Mouse (Mus musculus): ENCODE results near the gene AW549877. TPM values are rescaled to one million over a fixed set of nuclear protein-coding genes. Genes with fewer than 3 reads are reported as not detected.

Gene AW549877
- polyA plus RNA-seq (2014; fragmentation: Nextera tagmentation; extraction: Ambion mirVana), result 65.5 and 72.7 TPM in 2 replicates

GRCm38 (mm10) chr15:3995448-3996266, at the start of gene AW549877:
Gene AW549877 (minus strand): TSS chr15:3995744.
- peak within 1 kb of the TSS; percentile 56 for H3K4me2 ChIP-seq
- H3K4me3 ChIP-seq (ENCODE audit: low read depth, low read length), result peak within 1 kb of the TSS; percentile 59
- WGBS, result under 1% methylated on average over 61 of the region's 61 CpGs
- peaks cover 5% of the 10 kb centered on the region for H3K36me3 ChIP-seq (ENCODE audit: control insufficient read depth, insufficient read depth, low read length)
- no peaks in the 10 kb centered on the region for H3K27me3 ChIP-seq (ENCODE audit: control insufficient read depth, insufficient read depth, low read length)
- no peaks in the 10 kb centered on the region for H3K9me3 ChIP-seq (ENCODE audit: control insufficient read depth, low read length)
- peak within 1 kb of the TSS; percentile 82 for H3K9ac ChIP-seq (ENCODE audit: low read length)
- ATAC-seq (ENCODE audit: low FRiP score) (peak; percentile 99), DNase-seq (ENCODE audit: low spot score, missing footprints) (peak; percentile 99)
- H3K27ac ChIP-seq (ENCODE audit: low read depth, low read length), result peak within 1 kb of the TSS; percentile 76
- H3K4me1 ChIP-seq (ENCODE audit: control insufficient read depth, insufficient read depth, low read length), result peaks cover 4% of the 10 kb centered on the region

GRCm38 (mm10) chr15:4043032-4043471, 47.5 kb upstream of the AW549877 start:
- peak; percentile 85 for DNase-seq (ENCODE audit: low spot score, missing footprints)
- no peak overlapping the region for H3K9ac ChIP-seq (ENCODE audit: low read length)
- no peaks in the 10 kb centered on the region for H3K4me1 ChIP-seq (ENCODE audit: control insufficient read depth, insufficient read depth, low read length)
- H3K27ac ChIP-seq (ENCODE audit: low read depth, low read length), result no peak overlapping the region
- 34% methylated on average over 4 of the region's 4 CpGs for WGBS
- ATAC-seq (ENCODE audit: low FRiP score), result peak; percentile 62; the same call in 1 of the 2 replicates
- H3K9me3 ChIP-seq (ENCODE audit: control insufficient read depth, low read length), result no peaks in the 10 kb centered on the region
- no peaks in the 10 kb centered on the region; the same call in 1 of the 2 replicates for H3K36me3 ChIP-seq (ENCODE audit: control insufficient read depth, insufficient read depth, low read length)
- no peak overlapping the region for H3K4me3 ChIP-seq (ENCODE audit: low read depth, low read length)
- no peak overlapping the region for H3K4me2 ChIP-seq
- no peaks in the 10 kb centered on the region for H3K27me3 ChIP-seq (ENCODE audit: control insufficient read depth, insufficient read depth, low read length)

GRCm38 (mm10) chr15:4042423-4042822, 46.9 kb upstream of the AW549877 start:
- no peaks in the 10 kb centered on the region for H3K27me3 ChIP-seq (ENCODE audit: control insufficient read depth, insufficient read depth, low read length)
- no peaks in the 10 kb centered on the region for H3K4me1 ChIP-seq (ENCODE audit: control insufficient read depth, insufficient read depth, low read length)
- 75% methylated on average over 3 of the region's 3 CpGs for WGBS
- H3K9ac ChIP-seq (ENCODE audit: low read length), result no peak overlapping the region
- no peak overlapping the region for H3K27ac ChIP-seq (ENCODE audit: low read depth, low read length)
- no peak for ATAC-seq (ENCODE audit: low FRiP score)
- H3K9me3 ChIP-seq (ENCODE audit: control insufficient read depth, low read length), result no peaks in the 10 kb centered on the region
- no peak overlapping the region for H3K4me3 ChIP-seq (ENCODE audit: low read depth, low read length)
- peaks cover 2% of the 10 kb centered on the region; the same call in 1 of the 2 replicates for H3K36me3 ChIP-seq (ENCODE audit: control insufficient read depth, insufficient read depth, low read length)
- H3K4me2 ChIP-seq, result no peak overlapping the region
- no peak for DNase-seq (ENCODE audit: low spot score, missing footprints)

- no peaks in the 10 kb centered on the region for H3K9me3 ChIP-seq (ENCODE audit: control insufficient read depth, low read length)
- WGBS, result 88% methylated on average over 3 of the region's 3 CpGs
Measured at GRCm38 (mm10) chr15:4033168-4034004, 37.8 kb upstream of the AW549877 start.

GRCm38 (mm10) chr15:4028960-4029359, 33.4 kb upstream of the AW549877 start:
- Histone ChIP-seq H3K4me3 (ENCODE audit: low read depth, low read length) (no peak overlapping the region), H3K27me3 (ENCODE audit: control insufficient read depth, insufficient read depth, low read length) (peaks cover 3% of the 10 kb centered on the region), H3K36me3 (ENCODE audit: control insufficient read depth, insufficient read depth, low read length) (no peaks in the 10 kb centered on the region), H3K9me3 (ENCODE audit: control insufficient read depth, low read length) (no peaks in the 10 kb centered on the region), H3K9ac (ENCODE audit: low read length) (no peak overlapping the region), H3K27ac (ENCODE audit: low read depth, low read length) (no peak overlapping the region), H3K4me2 (no peak overlapping the region), H3K4me1 (ENCODE audit: control insufficient read depth, insufficient read depth, low read length) (peaks cover 5% of the 10 kb centered on the region)
- DNase-seq (ENCODE audit: low spot score, missing footprints) (no peak), ATAC-seq (ENCODE audit: low FRiP score) (no peak)

More at GRCm38 (mm10) chr15:4033168-4034004, 37.8 kb upstream of the AW549877 start:
- no peaks in the 10 kb centered on the region for H3K4me1 ChIP-seq (ENCODE audit: control insufficient read depth, insufficient read depth, low read length)
- DNase-seq (ENCODE audit: low spot score, missing footprints), result no peak
- no peak overlapping the region for H3K4me3 ChIP-seq (ENCODE audit: low read depth, low read length)
- no peak for ATAC-seq (ENCODE audit: low FRiP score)
- no peaks in the 10 kb centered on the region for H3K27me3 ChIP-seq (ENCODE audit: control insufficient read depth, insufficient read depth, low read length)
- H3K36me3 ChIP-seq (ENCODE audit: control insufficient read depth, insufficient read depth, low read length), result peaks cover 2% of the 10 kb centered on the region
- H3K27ac ChIP-seq (ENCODE audit: low read depth, low read length), result no peak overlapping the region
- H3K9ac ChIP-seq (ENCODE audit: low read length), result no peak overlapping the region
- no peak overlapping the region for H3K4me2 ChIP-seq

- peaks cover 3% of the 10 kb centered on the region for H3K27me3 ChIP-seq (ENCODE audit: control insufficient read depth, insufficient read depth, low read length)
- H3K4me3 ChIP-seq (ENCODE audit: low read depth, low read length), result no peak overlapping the region
- no peaks in the 10 kb centered on the region for H3K36me3 ChIP-seq (ENCODE audit: control insufficient read depth, insufficient read depth, low read length)
- WGBS, result 74% methylated on average over 6 of the region's 6 CpGs
- no peak overlapping the region for H3K27ac ChIP-seq (ENCODE audit: low read depth, low read length)
- ATAC-seq (ENCODE audit: low FRiP score), result no peak
- no peak for DNase-seq (ENCODE audit: low spot score, missing footprints)
- H3K9me3 ChIP-seq (ENCODE audit: control insufficient read depth, low read length), result no peaks in the 10 kb centered on the region
- H3K4me2 ChIP-seq, result no peak overlapping the region
- peaks cover 5% of the 10 kb centered on the region for H3K4me1 ChIP-seq (ENCODE audit: control insufficient read depth, insufficient read depth, low read length)
- H3K9ac ChIP-seq (ENCODE audit: low read length), result no peak overlapping the region
Measured at GRCm38 (mm10) chr15:4028411-4028700, 32.8 kb upstream of the AW549877 start.

GRCm38 (mm10) chr15:4027671-4028410, 32.3 kb upstream of the AW549877 start:
- Histone ChIP-seq H3K36me3 (ENCODE audit: control insufficient read depth, insufficient read depth, low read length) (no peaks in the 10 kb centered on the region), H3K4me1 (ENCODE audit: control insufficient read depth, insufficient read depth, low read length) (peaks cover 5% of the 10 kb centered on the region), H3K27me3 (ENCODE audit: control insufficient read depth, insufficient read depth, low read length) (peaks cover 3% of the 10 kb centered on the region), H3K4me2 (peak overlapping the region; percentile 54), H3K27ac (ENCODE audit: low read depth, low read length) (no peak overlapping the region), H3K9ac (ENCODE audit: low read length) (peak overlapping the region; percentile 84), H3K9me3 (ENCODE audit: control insufficient read depth, low read length) (no peaks in the 10 kb centered on the region), H3K4me3 (ENCODE audit: low read depth, low read length) (peak overlapping the region; percentile 73)
- 13% methylated on average over 6 of the region's 6 CpGs for WGBS
- no peak for ATAC-seq (ENCODE audit: low FRiP score)
- DNase-seq (ENCODE audit: low spot score, missing footprints), result no peak

- Histone ChIP-seq H3K9ac (ENCODE audit: low read length) (peak overlapping the region; percentile 84), H3K4me3 (ENCODE audit: low read depth, low read length) (peak overlapping the region; percentile 73), H3K36me3 (ENCODE audit: control insufficient read depth, insufficient read depth, low read length) (no peaks in the 10 kb centered on the region), H3K27ac (ENCODE audit: low read depth, low read length) (peak overlapping the region; percentile 76), H3K9me3 (ENCODE audit: control insufficient read depth, low read length) (no peaks in the 10 kb centered on the region), H3K4me1 (ENCODE audit: control insufficient read depth, insufficient read depth, low read length) (peaks cover 5% of the 10 kb centered on the region), H3K27me3 (ENCODE audit: control insufficient read depth, insufficient read depth, low read length) (peaks cover 3% of the 10 kb centered on the region), H3K4me2 (peak overlapping the region; percentile 54)
- WGBS, result under 1% methylated on average over 62 of the region's 65 CpGs
- ATAC-seq (ENCODE audit: low FRiP score), result peak; percentile 83
- DNase-seq (ENCODE audit: low spot score, missing footprints), result peak; percentile 97
Measured at GRCm38 (mm10) chr15:4026831-4027584, 31.5 kb upstream of the AW549877 start.

Data from midbrain, embryonic 11.5 days (tissue).